Mouse (Mus musculus) adrenal gland, adult 8-10 months (tissue): Measurements from ENCODE around the gene Ccng1. TPM values are rescaled to one million over a fixed set of nuclear protein-coding genes. Genes with fewer than 3 reads are reported as not detected.
"Not testable (repeated sequence)": the region's sequence is repeated elsewhere in the genome, so short reads cannot be mapped to it uniquely, and the experiment has no call there.

Source experiments
- DNase-seq: peaks from one replicate; pipeline ENCODE4 v3.0.0; 2022
- total RNA-seq, 4 experiments: library from RNA; stranded (reverse); gene quantifications; 2 replicates each; pipeline ENCODE4 v1.2.4; 2022

The Ccng1 gene
- total RNA-seq, 4 experiments from 2014 or later, result 65.4 to 88.5 (median 78.1) TPM

DNA sequence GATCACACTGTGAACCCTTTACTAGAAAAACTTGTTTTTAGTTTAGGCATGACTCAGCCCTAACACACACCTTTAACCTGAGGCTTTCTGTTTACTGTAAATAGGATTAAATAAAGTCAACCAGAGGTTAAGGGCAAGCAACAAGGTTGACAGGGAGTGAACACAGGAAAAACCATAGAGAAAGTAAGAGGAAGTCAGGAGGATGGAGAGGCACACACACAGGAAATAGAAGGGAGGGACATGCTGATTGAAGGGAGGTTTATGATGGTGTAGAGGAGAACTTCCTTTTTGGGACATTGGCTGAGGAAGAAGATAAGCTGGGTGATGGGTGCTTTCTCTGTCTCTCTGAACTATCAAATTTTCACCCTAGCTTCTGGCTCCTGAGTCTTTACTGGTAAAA lies 36.8 kb downstream of the Ccng1 start:
- DNase-seq, result no peak

DNA sequence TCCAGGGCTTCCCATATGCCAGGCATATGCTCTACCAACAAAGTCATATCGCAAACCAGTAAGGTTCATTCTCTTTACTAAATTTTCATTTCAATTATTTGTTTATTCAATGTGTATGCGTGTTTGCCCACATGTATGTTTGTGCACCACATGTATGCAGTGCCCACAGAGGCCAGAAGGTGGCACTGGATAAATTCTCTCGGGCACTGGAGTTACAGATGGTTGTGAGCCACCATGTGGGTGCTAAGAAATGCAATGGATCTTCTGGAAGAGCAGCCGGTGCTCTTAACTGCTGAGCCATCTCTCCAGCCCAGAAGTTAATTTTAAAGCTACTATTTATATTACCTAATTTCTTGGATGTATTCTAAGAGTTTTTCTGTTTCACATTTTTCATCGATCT lies 39.6 kb downstream of the Ccng1 start:
- DNase-seq, result no peak

DNA sequence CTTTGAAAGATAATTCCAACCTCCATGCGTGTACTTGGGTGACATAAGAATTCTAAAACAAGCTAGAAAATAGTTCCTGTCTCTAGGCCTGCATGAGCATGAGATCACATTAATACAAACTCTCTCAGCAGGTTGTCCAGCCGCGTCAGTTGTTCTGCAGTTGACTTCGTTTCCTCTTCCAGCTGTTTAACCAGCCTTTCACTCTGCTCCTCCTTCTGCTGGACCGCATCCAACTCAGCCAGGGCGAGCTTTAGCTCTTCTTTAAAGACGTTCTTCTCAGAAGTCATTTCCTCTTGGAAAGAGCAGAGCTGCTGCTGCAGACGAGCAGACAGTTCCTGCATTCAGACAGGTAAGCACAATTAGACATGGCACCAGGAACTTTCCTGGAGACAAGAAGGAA lies 41.3 kb downstream of the Ccng1 start:
- no peak for DNase-seq

DNA sequence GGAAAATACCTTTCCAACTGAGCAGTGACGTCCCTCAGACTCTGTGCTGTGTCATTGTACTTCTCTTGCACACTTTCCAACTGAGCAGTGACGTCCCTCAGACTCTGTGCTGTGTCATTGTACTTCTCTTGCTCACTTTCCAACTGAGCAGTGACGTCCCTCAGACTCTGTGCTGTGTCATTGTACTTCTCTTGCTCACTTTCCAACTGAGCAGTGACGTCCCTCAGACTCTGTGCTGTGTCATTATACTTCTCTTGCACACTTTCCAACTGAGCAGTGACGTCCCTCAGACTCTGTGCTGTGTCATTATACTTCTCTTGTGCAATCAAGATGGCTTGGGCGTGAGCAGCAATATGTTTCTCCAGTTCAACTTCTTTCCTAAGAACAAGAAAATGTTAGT lies 45.2 kb downstream of the Ccng1 start:
- DNase-seq, result not testable (repeated sequence)

Other genes starting within 250 kb of the Ccng1 start
- gene Mat2b, start 60.1 kb downstream of the Ccng1 start, total RNA-seq, result 100 to 1,000 TPM in 1 of 4 experiments, 10 to 100 TPM in 3; 86.3 to 102 (median 93.8) TPM
- 1 to 10 TPM in 1 of 4 experiments, under 1 TPM in 3; 0.51 to 1.0 (median 0.60) TPM for gene Hmmr, start 21.9 kb downstream of the Ccng1 start, total RNA-seq
- 10 to 100 TPM; 26.4 to 31.4 (median 29.8) TPM for gene Nudcd2, start 21.6 kb downstream of the Ccng1 start, total RNA-seq